Mouse (Mus musculus) embryonic fibroblast, embryonic 13.5 days (primary cell): Measurements from ENCODE around the gene Neurl1b.

Experiments
- CTCF ChIP-seq: IDR thresholded peaks from 2 replicates; pipeline ENCODE4 v1.5.1; 2011; ENCODE audit warnings: mild to moderate bottlenecking, control low read depth, low read length, moderate library complexity, borderline replicate concordance; ENCODE audit not compliant: insufficient read depth
- POLR2A ChIP-seq: IDR thresholded peaks from 2 replicates; pipeline ENCODE4 v1.6.1; 2011; ENCODE audit warnings: low read depth, mild to moderate bottlenecking, control low read depth, low read length, moderate library complexity

- TF ChIP-seq POLR2A (no peak), CTCF (no peak)
Measured at GRCm38 (mm10) chr17:26388106-26388505, 26.5 kb upstream of the Neurl1b start.
